Mouse (Mus musculus): ENCODE results near the gene Meioc. TPM values are rescaled to one million over a fixed set of nuclear protein-coding genes. Genes with fewer than 3 reads are reported as not detected.
"Not testable (repeated sequence)": the region's sequence is repeated elsewhere in the genome, so short reads cannot be mapped to it uniquely, and the experiment has no call there.

Meioc gene
- total RNA-seq, 2 experiments from 2014 or later: not detected

- TF ChIP-seq CTCF (IDR thresholded peaks at IDR 0.05): no peak
- Histone ChIP-seq H3K27ac (no peak overlapping the region), H3K4me3 (no peak overlapping the region)
- no peak for DNase-seq
- intact Hi-C loops (cut with DNase I): no loop called here
Measured at GRCm38 (mm10) chr11:102712411-102712810, 48.9 kb downstream of the Meioc start.

DNA sequence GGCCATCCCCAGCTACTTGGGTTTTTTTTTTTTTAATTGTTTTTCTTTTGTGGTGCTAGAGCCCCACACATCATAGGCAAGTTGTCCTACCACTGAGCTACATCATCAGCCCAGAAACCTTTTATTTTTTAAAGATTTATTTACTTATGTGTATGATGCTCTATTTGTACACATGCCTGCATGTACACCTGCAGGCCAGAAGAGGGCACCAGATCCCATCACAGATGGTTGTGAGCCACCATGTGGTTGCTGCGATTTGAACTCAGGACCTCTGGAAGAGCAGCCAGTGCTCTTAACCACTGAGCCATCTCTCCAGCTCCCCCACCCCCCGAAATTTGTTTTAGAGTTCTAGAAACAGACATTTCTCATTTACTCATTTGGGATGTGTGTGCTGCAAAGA, 51.1 kb downstream of the Meioc start:
- peak; percentile 46 for TF ChIP-seq CTCF (IDR thresholded peaks at IDR 0.05)
- DNase-seq; H3K4me3 ChIP-seq; H3K27ac ChIP-seq; intact Hi-C loops (cut with DNase I): not testable (repeated sequence)

GRCm38 (mm10) chr11:102716135-102716534, 52.6 kb downstream of the Meioc start:
- no peak for TF ChIP-seq CTCF (IDR thresholded peaks at IDR 0.05)
- H3K4me3 ChIP-seq: no peak overlapping the region
- DNase-seq: no peak
- intact Hi-C loops (cut with DNase I): no loop called here
- no peak overlapping the region for H3K27ac ChIP-seq

DNA sequence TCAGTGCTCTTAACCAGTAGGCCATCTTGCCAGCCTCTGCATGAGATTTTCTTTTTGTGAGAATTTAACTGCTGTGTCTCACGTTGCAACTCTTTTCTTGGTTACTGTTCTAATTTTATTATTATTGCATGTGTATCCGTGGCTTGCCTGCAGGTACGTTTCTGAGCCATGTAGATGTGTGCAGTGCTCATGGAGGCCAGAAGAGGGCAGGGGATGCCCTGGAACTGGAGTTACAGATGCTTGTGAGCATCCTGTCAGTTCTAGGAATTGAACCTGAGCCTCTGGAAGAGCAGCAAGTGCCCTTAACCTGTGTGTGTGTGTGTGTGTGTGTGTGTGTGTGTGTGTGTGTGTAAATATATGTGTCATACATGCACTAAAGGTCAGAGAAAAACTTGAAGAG, 62.1 kb downstream of the Meioc start:
- intact Hi-C loops (cut with DNase I): no loop called here
- DNase-seq: no peak
- peak; percentile 36 for TF ChIP-seq CTCF (IDR thresholded peaks at IDR 0.05)
- Histone ChIP-seq H3K27ac (no peak overlapping the region), H3K4me3 (no peak overlapping the region)

DNA sequence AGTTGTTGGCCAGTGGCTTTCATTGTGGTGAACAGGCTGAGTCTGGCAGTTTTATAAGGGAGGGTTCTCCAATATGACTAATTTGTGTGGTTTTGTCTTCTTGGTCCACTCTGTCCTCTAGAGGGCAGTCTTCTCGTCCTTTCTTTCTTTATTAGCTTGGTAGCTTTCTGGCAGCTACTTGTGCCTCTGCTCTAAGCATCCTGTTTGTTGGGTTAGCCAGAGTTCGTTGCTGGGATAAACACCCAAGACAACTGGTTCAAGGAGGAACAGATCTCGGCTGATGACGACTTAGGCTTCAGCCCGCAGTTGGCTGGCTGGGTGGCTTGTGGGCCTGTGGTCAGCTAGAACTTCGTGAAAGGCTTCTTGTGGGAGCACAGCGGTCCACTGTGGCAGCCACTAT, 65.1 kb downstream of the Meioc start:
- Histone ChIP-seq H3K4me3 (no peak overlapping the region), H3K27ac (peak overlapping the region; percentile 69; the same call in 1 of the 2 replicates)
- intact Hi-C loops (cut with DNase I): no loop called here
- peak; percentile 64 for DNase-seq
- peak; percentile 66 for TF ChIP-seq CTCF (IDR thresholded peaks at IDR 0.05)

DNA sequence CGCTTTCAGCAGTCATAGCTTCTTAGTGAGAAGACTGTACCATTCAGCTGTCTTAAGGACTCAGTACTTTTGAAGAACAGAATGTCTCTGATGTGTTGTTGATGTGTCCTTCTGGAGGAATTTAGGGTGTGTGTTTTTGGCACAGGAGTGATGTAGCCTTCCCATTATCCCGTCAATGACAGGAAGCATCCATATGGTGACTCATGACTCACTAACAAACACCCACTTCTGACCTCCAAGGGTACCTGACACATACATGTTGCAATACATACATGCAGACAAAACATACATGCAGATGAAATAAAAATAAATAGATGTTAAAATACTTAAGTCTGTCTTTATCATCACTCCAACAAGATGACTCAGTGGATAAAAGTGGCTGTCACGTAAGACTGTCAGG, 66.3 kb downstream of the Meioc start:
- intact Hi-C loops (cut with DNase I): no loop called here
- Histone ChIP-seq H3K27ac (no peak overlapping the region), H3K4me3 (no peak overlapping the region)
- TF ChIP-seq CTCF (IDR thresholded peaks at IDR 0.05): no peak
- no peak for DNase-seq

- intact Hi-C loops (cut with DNase I): no loop called here
- H3K27ac ChIP-seq: no peak overlapping the region
- TF ChIP-seq CTCF (IDR thresholded peaks at IDR 0.05): no peak
Measured at GRCm38 (mm10) chr11:102731366-102731765, 67.8 kb downstream of the Meioc start.

More at GRCm38 (mm10) chr11:102731366-102731765, 67.8 kb downstream of the Meioc start:
- no peak for DNase-seq
- H3K4me3 ChIP-seq: no peak overlapping the region

Small RNAs within 50 kb of the gene (microRNA-seq; reads per million reads assigned to microRNA genes)
- gene Gm22920: not detected

Other genes starting within 250 kb of the Meioc start
- gene Grn, start 233.4 kb upstream of the Meioc start, total RNA-seq (2021): 10 to 100 TPM; 12.6 to 32.3 TPM
- gene Fam171a2, start 216.0 kb upstream of the Meioc start, total RNA-seq (2021): 1 to 10 TPM in 1 of 2 experiments, under 1 TPM in 1; 0.66 to 1.1 TPM
- gene Itga2b, start 193.6 kb upstream of the Meioc start, total RNA-seq (2021): 1 to 10 TPM in 1 of 2 experiments, under 1 TPM in 1; 0.51 to 2.7 TPM
- 10 to 100 TPM; 23.7 to 26.8 TPM for gene Gpatch8, start 107.3 kb upstream of the Meioc start, total RNA-seq (2021)
- not detected for gene Gm11627, start 84.3 kb upstream of the Meioc start, total RNA-seq (2021)
- 1 to 10 TPM; 1.2 to 2.1 TPM for gene Fzd2, start 59.3 kb upstream of the Meioc start, total RNA-seq (2021)
- gene Ccdc43, start 34.1 kb downstream of the Meioc start, total RNA-seq (2021): 10 to 100 TPM; 76.9 to 85.9 TPM
- gene Adam11, start 97.7 kb downstream of the Meioc start, total RNA-seq (2021): under 1 TPM; 0.33 to 0.67 TPM
- 1 to 10 TPM; 4.4 to 6.4 TPM for gene Gjc1, start 156.0 kb downstream of the Meioc start, total RNA-seq (2021)
- gene Higd1b, start 172.1 kb downstream of the Meioc start, total RNA-seq (2021): 1 to 10 TPM; 2.4 to 5.4 TPM
- 10 to 100 TPM; 25.6 to 29.5 TPM for gene Eftud2, start 217.3 kb downstream of the Meioc start, total RNA-seq (2021)
- gene Ccdc103, start 217.5 kb downstream of the Meioc start, total RNA-seq (2021): not detected
- gene Fam187a, start 221.5 kb downstream of the Meioc start, total RNA-seq (2021): not detected
- gene Gfap, start 237.2 kb downstream of the Meioc start, total RNA-seq (2021): not detected